Mouse (Mus musculus): Measurements from ENCODE around the gene Clstn3.

GRCm38 (mm10) chr6:124418686-124419085, 45.9 kb downstream of the Clstn3 start:
- TF ChIP-seq GATA1 (IDR thresholded peaks at IDR 0.05; ENCODE audit: low read length) = no peak
- TF ChIP-seq TAL1 (IDR thresholded peaks at IDR 0.05; ENCODE audit: low read length) = no peak
